Mouse (Mus musculus) cerebellum, adult 2 months (tissue): ENCODE data around the gene Ptprf. TPM values are rescaled to one million over a fixed set of nuclear protein-coding genes. Genes with fewer than 3 reads are reported as not detected.
A peak's percentile ranks its signal among the peaks of the same experiment; 100 is the strongest.

Source experiments
- DNase-seq, 2 experiments: peaks; one replicate each; pipeline ENCODE4 v3.0.0; 2021
- H3K27ac ChIP-seq: fragments of 200-500 bp; 2 replicates; pipeline ENCODE4 v1.5.1; 2012; ENCODE audit warnings: low read length, control low read depth, inconsistent platforms; ENCODE audit not compliant: insufficient read depth
- H3K27me3 ChIP-seq: fragments of 200-500 bp; 2 replicates; pipeline ENCODE4 v1.6.1; 2012; ENCODE audit warnings: inconsistent platforms, mild to moderate bottlenecking, low read length, moderate library complexity; ENCODE audit not compliant: control insufficient read depth, insufficient read depth
- H3K4me1 ChIP-seq: fragments of 200-500 bp; 2 replicates; pipeline ENCODE4 v1.6.1; 2011; ENCODE audit warnings: low read length; ENCODE audit not compliant: control insufficient read depth, insufficient read depth
- H3K4me3 ChIP-seq: fragments of 200-500 bp; replicated peaks from 2 replicates; pipeline ENCODE3; 2011; ENCODE audit warnings: mild to moderate bottlenecking, low read depth, low read length, control low read depth; ENCODE audit not compliant: insufficient read depth
- CTCF ChIP-seq: fragments of 200-500 bp; IDR thresholded peaks from 2 replicates; pipeline ENCODE4 v1.5.1; 2011; ENCODE audit warnings: low read depth, mild to moderate bottlenecking, control low read depth, low read length, moderate library complexity, borderline replicate concordance; ENCODE audit not compliant: insufficient read depth
- POLR2A ChIP-seq: fragments of 200-500 bp; IDR thresholded peaks from 2 replicates; pipeline ENCODE4 v1.6.1; 2011; ENCODE audit warnings: low read length, control low read depth, borderline replicate concordance; ENCODE audit not compliant: insufficient read depth
- WGBS: fragments of 180-500 bp; shearing (Covaris S2); methylation state at CpG from one replicate; pipeline ENCODE4 v1.1.7; 2018; 5-methylcytosine and 5-hydroxymethylcytosine counted together
- polyA plus RNA-seq: library from polyadenylated mRNA; depleted of rRNA; stranded (reverse); fragments of >200 nt; gene quantifications from 2 replicates; pipeline ENCODE4 v1.2.3, GENCODE M21; 2012; rRNA removed

Ptprf gene
- 24.5 and 26.9 TPM in 2 replicates for polyA plus RNA-seq

GRCm38 (mm10) chr4:118291231-118291630 is at the start of gene Ptprf:
Gene Ptprf, minus strand, starts transcription at chr4:118291405.
- Histone ChIP-seq H3K4me1 (no peaks in the 10 kb centered on the region), H3K27ac (no peak within 1 kb of the TSS), H3K27me3 (no peaks in the 10 kb centered on the region), H3K4me3 (peak within 1 kb of the TSS; percentile 61)
- 4% methylated on average over 43 of the region's 50 CpGs for WGBS
- DNase-seq, result peak; percentile 70 to 74
- no peak for TF ChIP-seq POLR2A
- no peak for TF ChIP-seq CTCF

GRCm38 (mm10) chr4:118336658-118337057 is 45.5 kb upstream of the Ptprf start:
- TF ChIP-seq POLR2A, result no peak
- TF ChIP-seq CTCF, result peak; percentile 30; the same call in 1 of the 2 replicates
- Histone ChIP-seq H3K4me3 (no peak overlapping the region), H3K27me3 (no peaks in the 10 kb centered on the region), H3K27ac (no peak overlapping the region), H3K4me1 (no peaks in the 10 kb centered on the region)
- peak in 1 of 2 experiments; percentile 7 for DNase-seq
- WGBS, result 16% methylated on average over 7 of the region's 7 CpGs

GRCm38 (mm10) chr4:118335991-118336390 is 44.8 kb upstream of the Ptprf start:
- H3K27ac ChIP-seq, result no peak overlapping the region
- 83% methylated on average over 4 of the region's 4 CpGs for WGBS
- TF ChIP-seq CTCF, result no peak
- TF ChIP-seq POLR2A, result no peak

GRCm38 (mm10) chr4:118331777-118332176 is 40.6 kb upstream of the Ptprf start:
- H3K4me1 ChIP-seq, result no peaks in the 10 kb centered on the region
- no peaks in the 10 kb centered on the region for H3K27me3 ChIP-seq
- DNase-seq, result no peak
- H3K4me3 ChIP-seq, result no peak overlapping the region
- TF ChIP-seq CTCF (no peak), POLR2A (no peak)
- no peak overlapping the region for H3K27ac ChIP-seq
- WGBS, result 34% methylated on average over 4 of the region's 4 CpGs

More at GRCm38 (mm10) chr4:118335991-118336390, 44.8 kb upstream of the Ptprf start:
- H3K27me3 ChIP-seq, result no peaks in the 10 kb centered on the region
- H3K4me1 ChIP-seq, result no peaks in the 10 kb centered on the region
- H3K4me3 ChIP-seq, result no peak overlapping the region
- DNase-seq, result no peak

GRCm38 (mm10) chr4:118326476-118326875 is 35.3 kb upstream of the Ptprf start:
- H3K4me1 ChIP-seq, result no peaks in the 10 kb centered on the region
- TF ChIP-seq CTCF, result no peak
- no peak for TF ChIP-seq POLR2A
- no peak overlapping the region for H3K27ac ChIP-seq
- WGBS, result 74% methylated on average over 7 of the region's 7 CpGs
- no peak overlapping the region for H3K4me3 ChIP-seq
- H3K27me3 ChIP-seq, result no peaks in the 10 kb centered on the region
- no peak for DNase-seq

GRCm38 (mm10) chr4:118320636-118321035 is 29.4 kb upstream of the Ptprf start:
- WGBS, result 58% methylated on average over 2 of the region's 2 CpGs
- H3K4me3 ChIP-seq, result no peak overlapping the region
- H3K27ac ChIP-seq, result no peak overlapping the region
- TF ChIP-seq CTCF, result no peak
- no peak for TF ChIP-seq POLR2A
- no peaks in the 10 kb centered on the region for H3K4me1 ChIP-seq
- no peak for DNase-seq
- H3K27me3 ChIP-seq, result no peaks in the 10 kb centered on the region

GRCm38 (mm10) chr4:118319706-118320344 is 28.6 kb upstream of the Ptprf start:
- Histone ChIP-seq H3K4me3 (no peak overlapping the region), H3K27me3 (no peaks in the 10 kb centered on the region), H3K4me1 (no peaks in the 10 kb centered on the region), H3K27ac (no peak overlapping the region)
- TF ChIP-seq POLR2A (no peak), CTCF (no peak)
- 26% methylated on average over 8 of the region's 8 CpGs for WGBS
- no peak for DNase-seq

GRCm38 (mm10) chr4:118316662-118317061 is 25.5 kb upstream of the Ptprf start:
- 84% methylated on average over 4 of the region's 4 CpGs for WGBS

More at GRCm38 (mm10) chr4:118316662-118317061, 25.5 kb upstream of the Ptprf start:
- TF ChIP-seq CTCF (no peak), POLR2A (no peak)
- Histone ChIP-seq H3K27ac (no peak overlapping the region), H3K27me3 (no peaks in the 10 kb centered on the region), H3K4me3 (no peak overlapping the region), H3K4me1 (no peaks in the 10 kb centered on the region)
- no peak for DNase-seq
